Mouse (Mus musculus) kidney, embryonic 14.5 days (tissue): ENCODE data around the gene Srp68. TPM values are rescaled to one million over a fixed set of nuclear protein-coding genes. Genes with fewer than 3 reads are reported as not detected.

Experiments
- ATAC-seq: fragments of 200-750 bp; cut with Nextera tagmentation; 2 replicates; pipeline ENCODE4 v1.8.0; 2017; ENCODE audit warnings: moderate number of reproducible peaks, mild to moderate bottlenecking, moderate TSS enrichment, moderate library complexity; ENCODE audit not compliant: low FRiP score, low TSS enrichment
- H3K27ac ChIP-seq: fragments of 300-500 bp; sonication (generic); 2 replicates; pipeline ENCODE4 v1.5.1; 2014; ENCODE audit warnings: low read depth, mild to moderate bottlenecking, low read length, moderate library complexity, mixed read lengths
- H3K27me3 ChIP-seq: fragments of 300-500 bp; sonication (generic); 2 replicates; pipeline ENCODE4 v1.6.1; 2014; ENCODE audit warnings: mild to moderate bottlenecking, low read length; ENCODE audit not compliant: control insufficient read depth, insufficient read depth
- H3K36me3 ChIP-seq: fragments of 300-500 bp; sonication (generic); 2 replicates; pipeline ENCODE4 v1.6.1; 2014; ENCODE audit warnings: low read length, mixed read lengths; ENCODE audit not compliant: control insufficient read depth, insufficient read depth
- H3K4me1 ChIP-seq: fragments of 300-500 bp; sonication (generic); 2 replicates; pipeline ENCODE4 v1.6.1; 2014; ENCODE audit warnings: low read length, mixed read lengths; ENCODE audit not compliant: control insufficient read depth, insufficient read depth
- H3K4me2 ChIP-seq: fragments of 300-500 bp; sonication (generic); replicated peaks from 2 replicates; pipeline ENCODE4 v1.6.1; 2014; ENCODE audit warnings: low read depth, mild to moderate bottlenecking, low read length
- H3K4me3 ChIP-seq: fragments of 300-500 bp; sonication (generic); 2 replicates; pipeline ENCODE4 v1.5.1; 2014; ENCODE audit warnings: mild to moderate bottlenecking, low read length
- H3K9ac ChIP-seq: fragments of 300-500 bp; sonication (generic); 2 replicates; pipeline ENCODE4 v1.6.1; 2014; ENCODE audit warnings: low read depth, mild to moderate bottlenecking, low read length, moderate library complexity
- H3K9me3 ChIP-seq: fragments of 300-500 bp; sonication (generic); 2 replicates; pipeline ENCODE4 v1.6.1; 2016; ENCODE audit warnings: low read length; ENCODE audit not compliant: control insufficient read depth
- WGBS: fragments of 180-500 bp; shearing (Covaris S2); extraction: QIAGEN DNeasy Blood & Tissue Kit; methylation state at CpG from one replicate; pipeline ENCODE4 v1.1.7; 2014; 5-methylcytosine and 5-hydroxymethylcytosine counted together
- polyA plus RNA-seq: library from polyadenylated mRNA; unstranded; fragments of >200 nt; fragmentation: Nextera tagmentation; extraction: Ambion mirVana; gene quantifications from 2 replicates; pipeline ENCODE4 v1.2.1, GENCODE M21; 2014

The Srp68 gene
- polyA plus RNA-seq, 1 experiment from 2014 or later = 85.6 TPM

- peak overlapping the region; percentile 45; the same call in 1 of the 2 replicates for H3K9ac ChIP-seq
- peaks cover 33% of the 10 kb centered on the region for H3K36me3 ChIP-seq
- no peaks in the 10 kb centered on the region for H3K9me3 ChIP-seq
- peaks cover 11% of the 10 kb centered on the region for H3K27me3 ChIP-seq
- H3K4me3 ChIP-seq = no peak overlapping the region
- peaks cover 37% of the 10 kb centered on the region for H3K4me1 ChIP-seq
- ATAC-seq = peak; percentile 76
- H3K27ac ChIP-seq = peak overlapping the region; percentile 85
- H3K4me2 ChIP-seq = no peak overlapping the region
- 7% methylated on average over 12 of the region's 12 CpGs for WGBS
Observed at GRCm38 (mm10) chr11:116241744-116242235, 32.2 kb downstream of the Srp68 start.

DNA sequence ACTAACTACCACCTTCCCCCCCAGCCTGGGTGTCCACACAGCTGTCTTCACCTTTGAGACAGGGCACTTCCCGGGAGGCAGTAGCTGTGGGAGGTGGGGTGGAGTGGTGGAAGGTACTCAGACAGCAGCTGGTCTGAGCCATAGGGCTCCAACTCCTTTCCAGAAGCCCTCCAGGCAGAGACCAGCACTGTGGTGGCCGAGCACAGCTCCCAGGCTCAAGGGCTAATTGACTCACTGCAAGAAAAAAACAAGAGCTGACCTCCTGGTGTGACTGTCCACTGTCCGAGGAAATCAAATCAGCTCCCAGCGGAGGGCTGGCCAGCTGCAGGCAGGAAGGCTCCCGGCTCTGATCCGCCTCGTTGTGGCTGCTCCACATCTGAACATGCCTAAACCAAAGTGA is 34.2 kb downstream of the Srp68 start:
- H3K4me3 ChIP-seq = no peak overlapping the region
- peaks cover 13% of the 10 kb centered on the region for H3K36me3 ChIP-seq
- ATAC-seq = no peak
- 18% methylated on average over 7 of the region's 7 CpGs for WGBS
- peaks cover 37% of the 10 kb centered on the region for H3K4me1 ChIP-seq
- H3K27ac ChIP-seq = no peak overlapping the region
- no peak overlapping the region for H3K4me2 ChIP-seq
- no peaks in the 10 kb centered on the region for H3K9me3 ChIP-seq
- H3K9ac ChIP-seq = no peak overlapping the region
- peaks cover 11% of the 10 kb centered on the region for H3K27me3 ChIP-seq

GRCm38 (mm10) chr11:116237742-116238395 is 36.1 kb downstream of the Srp68 start, which contains the start of gene Evpl:
TSS of gene Evpl (minus strand) at chr11:116238077.
- H3K9me3 ChIP-seq = no peaks in the 10 kb centered on the region
- no peaks in the 10 kb centered on the region for H3K36me3 ChIP-seq
- peak; percentile 68 for ATAC-seq
- H3K27me3 ChIP-seq = peaks cover 11% of the 10 kb centered on the region
- no peak within 1 kb of the TSS for H3K27ac ChIP-seq
- H3K9ac ChIP-seq = peak within 1 kb of the TSS; percentile 13; the same call in 1 of the 2 replicates
- WGBS = 9% methylated on average over 31 of the region's 31 CpGs
- H3K4me3 ChIP-seq = peak within 1 kb of the TSS; percentile 21
- peak within 1 kb of the TSS; percentile 38 for H3K4me2 ChIP-seq
- peaks cover 37% of the 10 kb centered on the region for H3K4me1 ChIP-seq

GRCm38 (mm10) chr11:116234901-116235300 is 39.1 kb downstream of the Srp68 start:
- no peak for ATAC-seq
- H3K9me3 ChIP-seq = no peaks in the 10 kb centered on the region
- 87% methylated on average over 8 of the region's 8 CpGs for WGBS
- H3K4me3 ChIP-seq = no peak overlapping the region
- no peak overlapping the region for H3K9ac ChIP-seq
- H3K4me1 ChIP-seq = peaks cover 23% of the 10 kb centered on the region
- H3K36me3 ChIP-seq = no peaks in the 10 kb centered on the region
- no peak overlapping the region for H3K4me2 ChIP-seq
- H3K27me3 ChIP-seq = peaks cover 11% of the 10 kb centered on the region
- no peak overlapping the region for H3K27ac ChIP-seq

- H3K4me3 ChIP-seq = no peak overlapping the region
Observed at GRCm38 (mm10) chr11:116232427-116232826, 41.6 kb downstream of the Srp68 start.

DNA sequence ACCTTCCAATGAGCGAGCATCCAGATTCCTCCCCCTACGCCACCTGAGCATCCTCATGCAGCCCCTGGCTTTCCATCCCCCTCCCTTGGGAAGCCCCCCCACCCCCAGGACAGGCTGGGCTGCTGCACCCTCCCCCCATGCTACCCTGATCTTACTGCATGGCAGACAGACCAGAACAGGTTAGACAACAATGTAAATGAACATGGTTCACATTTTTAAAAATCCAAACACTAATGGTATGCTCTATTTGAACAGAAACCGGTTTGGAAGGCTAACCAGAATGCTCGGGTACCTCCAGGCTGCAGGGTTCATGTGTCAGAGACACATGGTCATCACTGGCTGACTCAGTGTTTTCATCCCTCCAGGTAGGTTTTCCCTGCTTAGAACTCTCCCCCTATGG is 45.3 kb downstream of the Srp68 start:
- Histone ChIP-seq H3K9me3 (no peaks in the 10 kb centered on the region), H3K4me1 (0 out of 2 replicates have a peak, but pooled peaks cover 3% of the 10 kb centered on the region), H3K27ac (peak overlapping the region; percentile 59; the same call in 1 of the 2 replicates), H3K4me3 (no peak overlapping the region), H3K36me3 (no peaks in the 10 kb centered on the region), H3K27me3 (peaks cover 6% of the 10 kb centered on the region), H3K9ac (no peak overlapping the region), H3K4me2 (no peak overlapping the region)
- ATAC-seq = no peak
- 70% methylated on average over 4 of the region's 4 CpGs for WGBS

More at GRCm38 (mm10) chr11:116232427-116232826, 41.6 kb downstream of the Srp68 start:
- Histone ChIP-seq H3K4me2 (peak overlapping the region; percentile 22), H3K27ac (no peak overlapping the region), H3K9ac (peak overlapping the region; percentile 31), H3K27me3 (peaks cover 6% of the 10 kb centered on the region; the same call in 1 of the 2 replicates), H3K9me3 (no peaks in the 10 kb centered on the region), H3K36me3 (no peaks in the 10 kb centered on the region), H3K4me1 (peaks cover 4% of the 10 kb centered on the region; the same call in 1 of the 2 replicates)
- 36% methylated on average over 17 of the region's 17 CpGs for WGBS
- peak; percentile 40 for ATAC-seq

DNA sequence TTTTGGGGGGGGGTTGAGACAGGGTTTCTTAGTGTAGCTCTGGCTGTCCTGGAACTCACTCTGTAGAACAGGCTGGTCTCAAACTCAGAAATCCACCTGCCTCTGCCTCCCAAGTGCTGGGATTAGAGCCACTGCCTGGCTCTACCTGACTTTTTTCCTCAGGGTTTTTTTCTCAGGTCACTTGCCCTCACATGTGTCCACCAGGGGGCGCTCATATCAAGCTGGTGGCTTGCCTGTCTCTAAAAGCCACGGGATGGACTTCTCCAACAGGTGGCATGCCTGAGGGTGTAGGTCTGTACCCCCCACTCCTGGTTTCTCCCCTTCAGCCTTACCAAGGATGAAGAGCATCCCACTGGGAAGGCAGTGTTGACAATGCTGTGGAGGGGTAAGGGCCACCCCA is 47.6 kb downstream of the Srp68 start:
- no peak overlapping the region for H3K9ac ChIP-seq
- H3K27ac ChIP-seq = no peak overlapping the region
- peaks cover 10% of the 10 kb centered on the region; the same call in 1 of the 2 replicates for H3K4me1 ChIP-seq
- H3K27me3 ChIP-seq = peaks cover 27% of the 10 kb centered on the region
- 5% methylated on average over 2 of the region's 2 CpGs for whole genome bisulfite sequencing
- no peaks in the 10 kb centered on the region for H3K36me3 ChIP-seq
- no peak overlapping the region for H3K4me2 ChIP-seq
- peaks cover 4% of the 10 kb centered on the region; the same call in 1 of the 2 replicates for H3K9me3 ChIP-seq
- no peak overlapping the region for H3K4me3 ChIP-seq
- no peak for ATAC-seq

- H3K4me1 ChIP-seq = peaks cover 25% of the 10 kb centered on the region; the same call in 1 of the 2 replicates
- WGBS = 15% methylated on average over 23 of the region's 23 CpGs
- no peak overlapping the region for H3K27ac ChIP-seq
- H3K4me3 ChIP-seq = peak overlapping the region; percentile 37
- peak overlapping the region; percentile 48; the same call in 1 of the 2 replicates for H3K9ac ChIP-seq
- H3K27me3 ChIP-seq = peaks cover 32% of the 10 kb centered on the region
- ATAC-seq = no peak
- H3K36me3 ChIP-seq = no peaks in the 10 kb centered on the region
- peaks cover 7% of the 10 kb centered on the region; the same call in 1 of the 2 replicates for H3K9me3 ChIP-seq
- peak overlapping the region; percentile 60 for H3K4me2 ChIP-seq
Observed at GRCm38 (mm10) chr11:116222740-116223059, 51.3 kb downstream of the Srp68 start.
